Mouse (Mus musculus): ENCODE results near the gene Prune1. TPM values are rescaled to one million over a fixed set of nuclear protein-coding genes. Genes with fewer than 3 reads are reported as not detected.
"Not testable (repeated sequence)": the region's sequence is repeated elsewhere in the genome, so short reads cannot be mapped to it uniquely, and the experiment has no call there.

Prune1 gene
- polyA plus RNA-seq, 1 experiment from 2014 or later, result 23.5 TPM

- ATAC-seq (ENCODE audit: insufficient read depth) (no peak), DNase-seq (no peak)
- no peak overlapping the region for H3K9ac ChIP-seq
- 92% methylated on average over 2 of the region's 2 CpGs for WGBS
- TF ChIP-seq CTCF (IDR thresholded peaks at IDR 0.05; ENCODE audit: low read depth), result no peak
- H3K27ac ChIP-seq (ENCODE audit: low read depth), result no peak overlapping the region
- no peaks in the 10 kb centered on the region for H3K27me3 ChIP-seq (ENCODE audit: insufficient read depth, low read length)
- H3K4me3 ChIP-seq (ENCODE audit: low read depth, low read length), result no peak overlapping the region
- no peak overlapping the region for H3K4me2 ChIP-seq
- peaks cover 36% of the 10 kb centered on the region for H3K36me3 ChIP-seq (ENCODE audit: insufficient read depth)
- no peaks in the 10 kb centered on the region for H3K9me3 ChIP-seq (ENCODE audit: low read depth, low read length)
- peaks cover 12% of the 10 kb centered on the region for H3K4me1 ChIP-seq (ENCODE audit: insufficient read depth)
Observed at GRCm38 (mm10) chr3:95223041-95223440, 58.8 kb downstream of the Prune1 start.

GRCm38 (mm10) chr3:95218466-95219137 is 63.3 kb downstream of the Prune1 start:
- DNase-seq (peak; percentile 35), ATAC-seq (ENCODE audit: insufficient read depth) (no peak)
- TF ChIP-seq CTCF (IDR thresholded peaks at IDR 0.05; ENCODE audit: low read depth), result peak; percentile 12; the same call in 1 of the 2 replicates
- Histone ChIP-seq H3K9ac (peak overlapping the region; percentile 95), H3K27me3 (ENCODE audit: insufficient read depth, low read length) (no peaks in the 10 kb centered on the region), H3K36me3 (ENCODE audit: insufficient read depth) (peaks cover 51% of the 10 kb centered on the region), H3K4me2 (peak overlapping the region; percentile 66), H3K9me3 (ENCODE audit: low read depth, low read length) (no peaks in the 10 kb centered on the region), H3K4me3 (ENCODE audit: low read depth, low read length) (peak overlapping the region; percentile 75), H3K27ac (ENCODE audit: low read depth) (peak overlapping the region; percentile 100), H3K4me1 (ENCODE audit: insufficient read depth) (peaks cover 6% of the 10 kb centered on the region; the same call in 1 of the 2 replicates)
- WGBS, result 78% methylated on average over 6 of the region's 6 CpGs

GRCm38 (mm10) chr3:95217255-95218134 is 64.4 kb downstream of the Prune1 start, which contains the start of gene Gabpb2:
Gene Gabpb2, minus strand, starts transcription at chr3:95217916.
- peaks cover 43% of the 10 kb centered on the region for H3K36me3 ChIP-seq (ENCODE audit: insufficient read depth)
- peak within 1 kb of the TSS; percentile 95 for H3K9ac ChIP-seq
- peak; percentile 95 for TF ChIP-seq CTCF (IDR thresholded peaks at IDR 0.05; ENCODE audit: low read depth)
- peak; percentile 96 for DNase-seq
- peak; percentile 94 for ATAC-seq (ENCODE audit: insufficient read depth)
- peaks cover 6% of the 10 kb centered on the region; the same call in 1 of the 2 replicates for H3K4me1 ChIP-seq (ENCODE audit: insufficient read depth)
- no peaks in the 10 kb centered on the region for H3K27me3 ChIP-seq (ENCODE audit: insufficient read depth, low read length)
- H3K4me3 ChIP-seq (ENCODE audit: low read depth, low read length), result peak within 1 kb of the TSS; percentile 75
- WGBS, result under 1% methylated on average over 56 of the region's 56 CpGs
- peak within 1 kb of the TSS; percentile 100 for H3K27ac ChIP-seq (ENCODE audit: low read depth)
- no peaks in the 10 kb centered on the region for H3K9me3 ChIP-seq (ENCODE audit: low read depth, low read length)
- peak within 1 kb of the TSS; percentile 66 for H3K4me2 ChIP-seq

- 9% methylated on average over 4 of the region's 4 CpGs for WGBS
- Histone ChIP-seq H3K4me2 (peak overlapping the region; percentile 66), H3K27me3 (ENCODE audit: insufficient read depth, low read length) (no peaks in the 10 kb centered on the region), H3K9me3 (ENCODE audit: low read depth, low read length) (no peaks in the 10 kb centered on the region), H3K4me1 (ENCODE audit: insufficient read depth) (peaks cover 6% of the 10 kb centered on the region; the same call in 1 of the 2 replicates), H3K36me3 (ENCODE audit: insufficient read depth) (peaks cover 46% of the 10 kb centered on the region), H3K9ac (peak overlapping the region; percentile 95), H3K4me3 (ENCODE audit: low read depth, low read length) (peak overlapping the region; percentile 75), H3K27ac (ENCODE audit: low read depth) (peak overlapping the region; percentile 100)
- DNase-seq (no peak), ATAC-seq (ENCODE audit: insufficient read depth) (no peak; the same call in 1 of the 2 replicates)
- no peak for TF ChIP-seq CTCF (IDR thresholded peaks at IDR 0.05; ENCODE audit: low read depth)
Observed at GRCm38 (mm10) chr3:95216655-95217254, 65.1 kb downstream of the Prune1 start.

GRCm38 (mm10) chr3:95213609-95213975 is 68.3 kb downstream of the Prune1 start:
- no peak for TF ChIP-seq CTCF (IDR thresholded peaks at IDR 0.05; ENCODE audit: low read depth)
- Histone ChIP-seq H3K36me3 (ENCODE audit: insufficient read depth) (peaks cover 51% of the 10 kb centered on the region), H3K9ac (no peak overlapping the region), H3K27me3 (ENCODE audit: insufficient read depth, low read length) (no peaks in the 10 kb centered on the region), H3K4me1 (ENCODE audit: insufficient read depth) (peaks cover 6% of the 10 kb centered on the region; the same call in 1 of the 2 replicates), H3K4me3 (ENCODE audit: low read depth, low read length) (no peak overlapping the region), H3K4me2 (no peak overlapping the region), H3K9me3 (ENCODE audit: low read depth, low read length) (no peaks in the 10 kb centered on the region), H3K27ac (ENCODE audit: low read depth) (no peak overlapping the region)
- WGBS, result 97% methylated on average over 1 of the region's 1 CpGs
- no peak for ATAC-seq (ENCODE audit: insufficient read depth)
- no peak for DNase-seq

GRCm38 (mm10) chr3:95212889-95213608 is 68.8 kb downstream of the Prune1 start:
- H3K9ac ChIP-seq; ATAC-seq (ENCODE audit: insufficient read depth); DNase-seq; H3K27me3 ChIP-seq (ENCODE audit: insufficient read depth, low read length); H3K4me3 ChIP-seq (ENCODE audit: low read depth, low read length); H3K9me3 ChIP-seq (ENCODE audit: low read depth, low read length); H3K27ac ChIP-seq (ENCODE audit: low read depth); H3K4me1 ChIP-seq (ENCODE audit: insufficient read depth); H3K4me2 ChIP-seq: not testable (repeated sequence)
- 95% methylated on average over 7 of the region's 10 CpGs for WGBS
- H3K36me3 ChIP-seq (ENCODE audit: insufficient read depth), result peaks cover 57% of the 10 kb centered on the region
